Mouse (Mus musculus) cerebellum, postnatal 10 days (tissue): ENCODE data around the gene Sde2.
"Not testable (repeated sequence)": the region's sequence is repeated elsewhere in the genome, so short reads cannot be mapped to it uniquely, and the experiment has no call there.

Experiments used
- DNase-seq, 2 experiments: peaks; one replicate each; pipeline ENCODE4 v3.0.0; 2021; ENCODE audit warnings: mixed read lengths in 2 of 2

Gene Sde2

DNA sequence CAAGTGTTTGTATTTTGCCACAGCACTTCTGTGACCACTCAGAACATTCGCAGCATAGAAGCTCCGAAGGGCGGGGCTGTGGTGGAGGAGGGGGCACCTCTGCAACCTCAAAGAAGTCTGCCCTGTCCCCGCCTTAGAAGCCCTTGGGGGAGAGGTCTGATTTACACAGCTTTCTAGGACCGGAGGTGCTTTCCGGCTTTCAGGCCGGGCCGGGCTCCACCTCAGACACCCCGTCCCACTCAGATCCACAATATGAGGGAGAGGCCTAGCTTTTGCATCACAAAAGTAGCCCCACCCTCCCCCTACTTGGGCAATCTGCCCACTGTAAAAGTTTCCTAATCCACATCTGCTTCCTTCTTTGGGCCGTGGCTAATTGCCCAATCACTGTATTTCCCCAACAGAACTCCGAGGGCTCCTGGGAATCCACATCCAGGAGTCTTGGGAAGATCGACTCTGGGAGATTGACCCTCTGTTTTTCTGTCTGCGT lies 37.7 kb downstream of the Sde2 start:
- no peak for DNase-seq

DNA sequence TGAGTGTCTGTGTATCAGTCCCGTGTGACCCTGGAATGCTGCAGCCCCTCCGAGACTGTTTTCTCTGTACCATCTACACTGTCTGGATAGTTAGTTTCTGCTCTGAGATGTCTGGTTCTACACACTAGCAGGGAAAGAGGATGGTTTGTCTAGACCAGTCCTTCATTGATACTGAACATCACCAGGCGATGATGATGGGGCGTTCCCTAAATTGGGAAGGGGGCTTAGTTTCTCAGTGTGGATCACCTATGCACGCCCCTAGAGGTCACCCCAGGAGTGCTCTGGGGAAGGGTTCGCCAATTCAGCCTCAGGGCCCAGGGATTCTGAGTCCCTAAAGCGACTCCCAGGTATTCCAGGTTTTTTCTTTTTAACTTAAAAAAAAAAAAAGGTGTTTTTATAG lies 38.2 kb downstream of the Sde2 start:
- DNase-seq, result no peak

DNA sequence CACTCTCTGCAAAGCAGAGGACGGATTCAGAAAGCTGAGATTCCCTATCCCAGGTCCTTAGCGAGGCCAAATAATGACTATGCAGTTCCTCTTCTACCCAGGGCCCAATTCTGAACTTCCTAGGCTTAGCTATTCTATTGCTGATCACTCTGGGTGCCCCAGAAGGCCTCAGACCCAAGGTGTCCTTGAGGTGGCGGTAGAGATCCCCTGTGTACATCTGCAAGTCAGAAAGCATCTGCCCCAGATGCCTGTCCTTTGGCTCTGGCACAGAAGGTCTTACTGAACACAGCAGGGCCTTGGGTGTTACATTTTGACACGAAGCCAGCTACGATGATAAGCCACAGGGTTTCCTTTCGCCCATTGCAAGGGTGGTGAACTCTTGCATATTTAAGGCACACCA lies 38.9 kb downstream of the Sde2 start:
- DNase-seq, result no peak

DNA sequence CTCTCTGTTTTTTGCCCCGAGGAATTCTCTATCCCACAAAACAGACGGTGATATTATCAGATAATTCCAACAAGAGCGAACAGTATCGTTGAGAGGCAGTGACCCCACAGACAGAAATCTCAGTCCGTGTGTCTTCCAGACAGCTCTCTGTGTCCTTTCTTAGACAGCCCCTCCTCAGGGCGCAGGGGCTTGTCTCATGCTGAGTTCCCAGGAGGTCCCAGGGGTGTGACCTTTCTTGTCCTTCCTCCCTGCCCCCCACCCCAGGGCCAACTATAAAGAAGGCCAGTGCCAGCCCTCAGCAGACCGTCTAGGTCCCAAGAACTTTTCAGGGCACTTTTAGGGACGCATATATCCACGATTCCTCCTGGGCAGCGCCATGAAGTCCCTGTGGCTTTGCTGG lies 41.9 kb downstream of the Sde2 start, which contains the start of gene Lefty2:
Gene Lefty2 (plus strand): TSS at position 301 of the 400 bp plus-strand sequence.
- no peak for DNase-seq

DNA sequence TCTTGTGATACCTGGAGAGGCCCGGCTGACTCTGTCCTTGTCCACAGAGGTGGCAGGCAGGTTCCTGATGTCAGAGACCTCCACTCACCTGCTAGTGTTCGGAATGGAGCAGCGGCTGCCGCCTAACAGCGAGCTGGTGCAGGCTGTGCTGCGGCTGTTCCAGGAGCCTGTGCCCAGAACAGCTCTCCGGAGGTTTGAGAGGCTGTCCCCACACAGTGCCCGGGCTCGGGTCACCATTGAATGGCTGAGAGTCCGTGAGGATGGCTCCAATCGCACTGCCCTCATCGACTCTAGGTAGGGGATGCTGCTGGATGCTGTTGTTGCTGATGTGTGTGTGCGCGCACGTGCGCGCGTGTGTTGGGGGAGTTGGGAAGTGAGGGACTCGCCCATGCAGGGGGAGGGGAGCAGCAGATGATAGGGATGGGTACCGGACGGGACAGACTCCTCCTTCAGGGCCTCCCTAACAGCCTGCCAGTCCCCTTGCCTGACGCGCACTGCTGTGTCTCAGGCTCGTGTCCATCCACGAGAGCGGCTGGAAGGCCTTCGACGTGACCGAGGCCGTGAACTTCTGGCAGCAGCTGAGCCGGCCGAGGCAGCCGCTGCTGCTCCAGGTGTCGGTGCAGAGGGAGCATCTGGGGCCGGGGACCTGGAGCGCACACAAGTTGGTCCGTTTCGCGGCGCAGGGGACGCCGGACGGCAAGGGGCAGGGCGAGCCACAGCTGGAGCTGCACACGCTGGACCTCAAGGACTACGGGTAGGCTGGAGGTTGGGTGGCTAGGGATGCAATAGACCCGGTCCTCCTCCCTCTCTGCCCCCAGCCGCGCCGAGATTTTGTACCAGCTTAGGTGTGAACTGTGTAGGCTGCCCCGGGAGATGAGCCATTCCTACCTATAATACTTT lies 43.4 kb downstream of the Sde2 start:
- DNase-seq, result not testable (repeated sequence)

DNA sequence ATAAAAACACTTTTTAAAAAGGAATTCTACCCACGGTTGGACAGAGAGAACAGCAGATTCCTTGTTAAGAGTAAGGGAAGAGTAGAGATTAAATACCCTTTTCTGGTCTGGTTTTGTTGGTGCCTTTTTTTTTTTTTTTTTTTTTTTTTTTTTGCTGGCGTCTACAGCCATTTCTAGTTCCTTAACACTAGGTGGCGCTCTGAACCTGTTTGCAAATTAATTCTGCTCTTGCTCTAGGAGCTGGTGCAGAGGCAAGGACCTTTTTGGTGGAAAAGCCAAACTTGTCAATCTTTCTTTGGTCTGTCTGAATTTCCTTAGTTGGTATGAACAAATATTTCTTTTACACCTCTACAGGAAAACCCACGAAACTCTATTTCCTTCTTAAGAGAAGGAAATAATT lies 50.2 kb downstream of the Sde2 start:
- DNase-seq, result peak; percentile 61 to 81

DNA sequence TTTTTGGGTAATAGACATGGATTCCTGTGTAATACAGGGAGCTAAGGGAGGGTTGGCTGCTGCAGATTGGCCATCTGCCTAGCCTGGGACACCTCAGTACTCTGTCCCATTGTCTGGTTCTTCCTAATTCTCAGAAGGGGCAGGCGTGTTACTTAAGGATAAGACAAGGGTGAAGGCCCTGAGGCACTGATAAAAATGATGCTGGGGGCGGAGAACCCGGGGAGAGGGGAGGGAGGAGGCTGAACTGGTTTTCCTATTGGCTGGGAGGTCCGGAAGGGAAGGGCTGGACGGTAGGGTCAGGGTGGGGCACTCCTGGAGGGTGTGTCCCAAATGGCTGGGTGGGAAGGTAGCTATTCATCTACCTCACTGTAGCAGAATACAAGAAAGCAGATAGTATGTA lies 52.0 kb downstream of the Sde2 start:
- DNase-seq, result no peak

DNA sequence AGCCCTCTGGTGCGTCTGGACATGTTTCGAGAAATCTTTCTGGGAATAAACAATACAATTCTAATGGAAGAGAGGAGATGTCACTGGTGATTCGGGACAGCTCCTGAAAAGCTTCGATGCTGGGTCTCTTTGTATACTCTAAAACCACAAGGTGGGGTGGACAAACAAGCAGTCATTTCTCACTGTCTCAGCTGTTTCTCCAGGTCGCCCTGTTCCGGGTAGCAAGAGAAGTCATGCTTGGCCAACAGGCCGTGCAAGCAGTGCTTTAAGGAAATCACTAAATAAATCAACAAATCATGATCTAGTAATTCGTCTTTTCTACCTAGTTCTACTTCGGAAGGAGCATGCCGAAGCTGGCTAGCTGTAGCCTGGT lies 52.7 kb downstream of the Sde2 start:
- DNase-seq, result no peak

DNA sequence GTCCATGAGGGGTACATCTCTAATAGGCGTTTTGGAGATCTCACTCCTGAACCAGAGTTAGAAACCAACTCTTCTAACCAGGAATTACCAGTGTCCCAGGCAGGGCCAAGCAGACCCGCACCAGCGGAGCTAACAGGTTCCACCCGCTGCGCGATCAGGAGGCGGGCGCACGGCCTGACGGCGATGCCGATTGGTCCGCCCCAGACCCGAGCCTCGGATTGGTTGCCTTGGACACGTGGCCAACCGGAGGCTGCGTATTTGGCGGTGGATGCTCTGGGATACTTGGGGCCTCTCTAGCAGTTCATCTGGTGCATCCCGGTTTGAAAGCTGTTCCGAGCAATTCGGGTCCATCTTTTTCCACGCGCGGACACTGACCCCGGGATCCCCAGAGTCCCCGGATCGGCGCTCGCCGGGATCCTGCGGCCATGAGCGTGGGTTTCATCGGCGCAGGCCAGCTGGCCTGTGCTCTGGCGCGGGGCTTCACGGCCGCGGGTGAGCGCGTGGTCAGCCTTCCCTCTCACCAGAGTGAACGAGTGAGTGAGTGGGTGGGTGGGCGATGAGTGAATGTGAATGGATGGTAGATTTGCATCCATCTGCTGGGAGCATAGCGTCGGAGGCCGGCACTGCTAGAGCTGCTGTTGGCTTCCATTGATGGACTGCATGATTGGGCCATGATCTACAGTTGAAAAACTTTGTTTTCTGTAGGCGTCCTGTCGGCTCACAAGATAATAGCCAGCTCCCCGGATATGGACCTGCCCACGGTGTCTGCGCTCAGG lies 53.3 kb downstream of the Sde2 start, which contains the start of gene Pycr2:
Gene Pycr2 (plus strand): TSS at position 255 of the 776 bp plus-strand sequence.
- peak; percentile 98 for DNase-seq

DNA sequence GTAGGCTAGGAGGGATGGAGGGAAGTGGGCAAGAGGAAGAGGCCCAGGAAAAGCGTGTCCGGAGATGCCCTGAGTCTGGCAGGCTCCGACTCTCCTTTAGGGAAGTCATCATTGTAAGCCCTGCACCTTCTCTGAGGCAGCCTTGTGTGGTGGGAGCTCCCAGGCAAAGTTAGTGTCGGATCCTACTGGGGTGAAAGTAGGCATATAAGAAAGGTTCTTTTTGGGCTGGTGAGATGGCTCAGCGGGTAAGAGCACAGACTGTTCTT lies 53.8 kb downstream of the Sde2 start:
- no peak for DNase-seq

DNA sequence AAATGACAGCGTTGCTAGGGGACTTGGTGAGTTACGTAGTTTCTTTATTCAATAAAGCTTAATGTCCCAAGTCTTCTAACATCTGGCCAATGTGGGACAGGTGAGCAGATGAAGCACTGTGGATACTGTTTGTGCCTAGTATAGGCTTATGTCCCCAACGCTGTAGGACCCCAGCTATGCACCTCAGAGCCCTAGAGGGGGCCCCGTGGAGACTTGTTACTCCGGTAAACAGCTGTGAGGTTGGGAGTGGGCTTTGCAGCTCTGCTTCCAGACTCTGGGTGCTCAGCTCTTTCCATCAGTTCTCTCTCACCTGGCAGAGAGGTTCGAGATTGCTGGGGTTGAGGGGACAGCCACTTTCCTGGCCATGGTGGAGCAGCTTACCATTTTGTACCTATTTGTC lies 54.4 kb downstream of the Sde2 start:
- DNase-seq, result no peak

DNA sequence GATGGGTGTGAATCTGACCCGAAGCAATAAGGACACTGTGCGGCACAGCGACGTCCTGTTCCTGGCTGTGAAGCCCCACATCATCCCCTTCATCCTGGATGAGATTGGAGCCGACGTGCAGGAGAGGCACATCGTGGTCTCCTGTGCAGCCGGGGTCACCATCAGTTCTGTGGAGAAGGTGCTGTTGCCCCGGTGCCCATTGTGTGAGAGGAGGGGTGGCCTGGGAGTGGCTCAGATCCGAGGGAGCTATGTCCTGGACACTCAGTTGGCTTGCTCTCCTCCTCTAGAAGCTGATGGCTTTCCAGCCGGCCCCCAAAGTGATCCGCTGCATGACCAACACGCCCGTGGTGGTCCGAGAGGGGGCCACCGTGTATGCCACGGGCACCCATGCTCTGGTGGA lies 54.9 kb downstream of the Sde2 start:
- no peak for DNase-seq

DNA sequence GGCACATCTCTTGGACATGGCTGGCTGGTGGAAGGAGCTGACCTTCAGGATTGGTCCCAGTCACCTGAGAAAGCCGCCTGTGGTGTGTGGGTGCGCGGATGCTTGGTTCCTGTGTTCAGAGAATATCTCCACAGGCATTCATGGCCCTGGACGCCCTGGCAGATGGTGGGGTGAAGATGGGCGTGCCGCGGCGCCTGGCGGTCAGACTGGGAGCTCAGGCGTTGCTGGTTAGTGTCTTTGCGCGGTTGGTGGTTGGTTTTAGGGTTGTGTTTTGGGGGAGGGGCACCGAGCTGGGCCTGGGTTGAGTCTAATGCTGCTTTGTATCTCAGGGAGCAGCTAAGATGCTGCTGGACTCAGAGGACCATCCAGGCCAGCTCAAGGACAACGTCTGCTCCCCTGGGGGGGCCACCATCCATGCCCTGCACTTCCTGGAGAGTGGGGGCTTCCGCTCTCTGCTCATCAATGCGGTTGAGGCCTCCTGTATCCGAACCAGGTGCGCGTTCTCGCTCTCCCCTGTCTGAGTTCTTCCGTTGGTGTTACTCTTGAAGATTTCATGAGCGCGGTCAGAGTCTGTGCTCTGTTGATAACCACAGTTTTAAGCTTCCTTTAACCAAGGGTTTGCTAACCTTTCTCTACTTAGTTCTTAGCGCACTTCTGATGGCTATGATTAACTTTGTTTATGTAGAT lies 55.7 kb downstream of the Sde2 start:
- peak in 1 of 2 experiments; percentile 25 for DNase-seq

DNA sequence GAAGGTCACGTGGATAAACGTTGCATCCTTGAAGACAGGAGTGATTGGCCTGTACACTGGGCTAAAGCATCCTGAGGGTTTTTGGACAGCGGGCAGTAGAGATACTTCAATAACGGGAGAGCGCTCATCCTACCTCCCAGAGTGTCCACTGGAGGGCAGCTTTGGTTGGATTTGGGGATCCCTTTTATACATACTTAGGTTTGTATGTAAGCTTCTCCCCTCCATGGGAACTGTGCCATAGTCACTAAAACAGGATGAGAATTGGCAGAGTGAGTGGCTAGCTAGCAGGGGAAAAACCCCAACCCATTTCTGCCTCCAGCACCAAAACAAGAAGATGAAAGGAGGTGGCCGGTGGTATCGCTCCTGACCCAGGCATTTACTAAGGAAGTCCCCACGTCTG lies 60.2 kb downstream of the Sde2 start:
- DNase-seq, result no peak

DNA sequence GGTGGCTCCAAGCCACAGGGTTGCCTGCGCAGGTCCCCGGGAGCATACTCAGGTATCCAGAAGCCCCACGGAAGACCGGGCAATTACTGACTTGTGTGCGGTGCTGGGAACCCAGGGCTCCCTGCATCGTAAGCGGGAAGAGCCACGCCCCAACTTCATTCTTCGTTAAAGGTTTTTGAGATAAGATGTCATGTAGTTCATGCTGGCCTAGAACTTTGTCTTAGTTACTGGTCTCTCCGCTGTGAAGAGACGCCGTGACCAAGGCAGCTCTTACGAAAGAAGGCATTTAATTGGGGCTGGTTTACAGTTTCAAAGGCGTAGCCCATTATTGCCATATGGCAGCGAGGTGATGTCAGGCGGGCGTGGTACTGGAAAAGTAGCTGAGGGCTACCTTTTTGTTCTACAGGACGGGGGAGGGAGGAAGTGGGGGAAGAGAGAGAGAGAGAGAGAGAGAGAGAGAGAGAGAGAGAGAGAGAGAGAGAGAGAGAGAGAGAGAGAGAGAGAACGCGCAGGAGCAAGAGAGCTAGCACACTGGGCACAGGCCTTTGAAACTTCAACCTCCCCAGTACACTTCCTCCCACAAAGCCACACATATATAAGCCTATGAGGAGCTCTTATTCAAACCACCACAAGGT lies 60.8 kb downstream of the Sde2 start:
- DNase-seq, result no peak

DNA sequence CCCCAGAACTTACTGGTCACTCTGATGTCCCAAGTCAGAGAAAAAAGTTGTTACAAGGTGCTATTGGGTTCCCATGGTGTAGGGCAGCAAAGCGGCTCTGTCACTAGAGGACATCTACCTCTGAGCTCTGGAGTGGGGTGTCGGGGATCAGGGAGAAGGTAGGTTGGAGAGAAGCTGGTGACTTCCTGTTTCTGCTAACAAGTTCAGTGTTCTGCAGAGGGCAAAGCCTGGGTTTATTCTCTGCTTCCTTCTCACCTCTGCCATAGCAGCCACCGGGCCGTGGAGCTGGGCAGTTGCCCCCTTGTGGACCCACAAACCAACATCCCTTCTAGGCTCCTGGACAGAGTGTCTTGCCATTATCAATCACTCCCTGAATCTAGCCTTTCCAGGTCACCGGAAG lies 61.9 kb downstream of the Sde2 start:
- DNase-seq, result no peak

DNA sequence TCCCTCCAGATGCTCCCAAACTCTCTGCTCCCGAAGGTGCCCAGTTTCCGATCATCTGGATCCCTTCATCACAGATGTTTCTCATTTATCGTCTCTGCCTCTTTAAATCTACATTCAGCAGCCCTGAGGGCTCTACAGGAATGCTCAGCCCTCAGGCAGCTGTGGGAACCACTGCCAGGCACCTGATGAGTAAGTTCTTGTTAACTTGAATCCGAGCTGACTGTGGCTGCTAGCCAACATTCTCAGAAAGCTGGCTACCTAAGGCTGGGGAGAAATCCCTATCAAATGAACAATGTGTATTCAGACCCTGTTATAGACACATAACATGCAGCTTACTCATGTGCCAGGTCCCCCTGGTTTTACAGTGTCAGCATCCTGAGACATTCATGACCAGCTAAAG lies 62.9 kb downstream of the Sde2 start:
- DNase-seq, result no peak

DNA sequence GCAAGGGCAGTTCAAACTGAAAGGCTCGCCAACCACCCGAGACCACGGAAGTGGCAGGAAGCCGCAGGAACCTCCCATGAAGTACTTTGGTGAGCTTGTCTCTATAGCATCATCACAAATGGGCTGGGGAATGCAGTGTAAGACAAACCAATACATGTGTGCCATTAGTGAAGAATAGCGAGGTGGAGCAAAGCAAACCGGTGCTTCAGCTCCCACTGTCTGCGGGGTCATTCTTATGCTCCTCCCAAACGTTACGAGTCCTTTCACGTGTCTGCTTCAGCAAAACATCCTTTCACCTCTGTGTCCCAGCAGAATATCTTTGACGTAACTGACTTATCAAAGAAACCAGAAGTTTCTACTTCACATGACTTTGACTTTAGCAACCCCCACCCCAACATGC lies 65.5 kb downstream of the Sde2 start:
- DNase-seq, result no peak

DNA sequence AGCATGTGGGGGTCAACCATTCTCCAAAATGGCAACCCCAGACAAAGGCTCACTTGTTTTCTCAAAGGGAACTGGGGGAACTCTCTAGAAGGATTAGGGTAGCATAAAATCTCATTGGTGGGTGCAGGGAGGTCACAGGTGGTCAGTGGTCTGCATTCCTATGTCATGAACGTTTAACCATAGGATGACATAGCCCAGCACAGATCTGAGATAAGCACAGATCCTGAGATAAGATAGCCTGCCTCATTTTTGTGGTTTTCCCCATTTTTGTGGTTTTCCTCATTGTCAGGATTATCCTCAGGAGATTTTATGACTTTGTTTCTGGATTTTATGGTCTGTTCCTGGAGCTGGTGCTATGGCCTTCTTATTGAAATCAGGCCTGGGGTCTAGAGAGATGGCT lies 66.1 kb downstream of the Sde2 start:
- no peak for DNase-seq
